Mouse (Mus musculus) heart, postnatal 0 days (tissue): ENCODE results near the gene Akt2.

ENCODE experiments used
- CTCF ChIP-seq: IDR thresholded peaks from 2 replicates; pipeline ENCODE4 v1.5.1; 2016; ENCODE audit warnings: antibody characterized with exemption, control low read depth, low read depth
- EP300 ChIP-seq: IDR thresholded peaks from 2 replicates; pipeline ENCODE4 v1.6.1; 2016; ENCODE audit warnings: antibody characterized with exemption, low read depth

- TF ChIP-seq EP300: no peak
- TF ChIP-seq CTCF: no peak
Measured at GRCm38 (mm10) chr7:27549597-27549996, 41.8 kb upstream of the Akt2 start.
